Mouse (Mus musculus) hindbrain, embryonic 11.5 days (tissue): ENCODE data around the gene Cyp1a1. TPM values are rescaled to one million over a fixed set of nuclear protein-coding genes. Genes with fewer than 3 reads are reported as not detected.

Source experiments
- ATAC-seq: fragments of 200-750 bp; cut with Nextera tagmentation; 2 replicates; pipeline ENCODE4 v1.8.0; 2017; ENCODE audit warnings: mild to moderate bottlenecking, moderate TSS enrichment, moderate library complexity; ENCODE audit not compliant: low FRiP score
- DNase-seq: peaks from one replicate; pipeline ENCODE4 v3.0.0-alpha.2; 2015; ENCODE audit warnings: low spot score
- H3K27ac ChIP-seq: fragments of 300-500 bp; sonication (generic); 2 replicates; pipeline ENCODE4 v1.5.1; 2014; ENCODE audit warnings: mild to moderate bottlenecking, low read depth, low read length
- H3K27me3 ChIP-seq: fragments of 300-500 bp; sonication (generic); 2 replicates; pipeline ENCODE4 v1.6.1; 2014; ENCODE audit warnings: mild to moderate bottlenecking, low read length, moderate library complexity, mixed read lengths; ENCODE audit not compliant: control insufficient read depth, insufficient read depth
- H3K36me3 ChIP-seq: fragments of 300-500 bp; sonication (generic); 2 replicates; pipeline ENCODE4 v1.6.1; 2014; ENCODE audit warnings: mild to moderate bottlenecking, low read length, moderate library complexity, mixed read lengths; ENCODE audit not compliant: control insufficient read depth, insufficient read depth
- H3K4me1 ChIP-seq: fragments of 300-500 bp; sonication (generic); replicated peaks from 2 replicates; pipeline ENCODE4 v1.6.1; 2014; ENCODE audit warnings: low read length, mixed read lengths; ENCODE audit not compliant: control insufficient read depth, insufficient read depth
- H3K4me2 ChIP-seq: fragments of 300-500 bp; sonication (generic); replicated peaks from 2 replicates; pipeline ENCODE4 v1.6.1; 2014; ENCODE audit warnings: mild to moderate bottlenecking, low read depth, low read length
- H3K4me3 ChIP-seq: fragments of 300-500 bp; sonication (generic); 2 replicates; pipeline ENCODE4 v1.5.1; 2014; ENCODE audit warnings: low read depth, low read length
- H3K9ac ChIP-seq: fragments of 300-500 bp; sonication (generic); 2 replicates; pipeline ENCODE4 v1.6.1; 2014; ENCODE audit warnings: low read depth, low read length
- H3K9me3 ChIP-seq: fragments of 300-500 bp; sonication (generic); 2 replicates; pipeline ENCODE4 v1.6.1; 2016; ENCODE audit warnings: low read length; ENCODE audit not compliant: control insufficient read depth
- WGBS: fragments of 180-500 bp; shearing (Covaris S2); extraction: QIAGEN DNeasy Blood & Tissue Kit; methylation state at CpG from one replicate; pipeline ENCODE4 v1.1.7; 2014; 5-methylcytosine and 5-hydroxymethylcytosine counted together
- polyA plus RNA-seq: library from polyadenylated mRNA; unstranded; fragments of >200 nt; fragmentation: Nextera tagmentation; extraction: Ambion mirVana; gene quantifications from 2 replicates; pipeline ENCODE4 v1.2.1, GENCODE M21; 2014

The Cyp1a1 gene
- polyA plus RNA-seq, 1 experiment from 2014 or later = not detected

- ATAC-seq = no peak
- Histone ChIP-seq H3K4me2 (no peak overlapping the region), H3K36me3 (no peaks in the 10 kb centered on the region), H3K27ac (no peak overlapping the region), H3K9me3 (no peaks in the 10 kb centered on the region), H3K4me3 (no peak overlapping the region), H3K4me1 (no peaks in the 10 kb centered on the region), H3K27me3 (no peaks in the 10 kb centered on the region), H3K9ac (no peak overlapping the region)
- DNase-seq = no peak
- WGBS = 77% methylated on average over 10 of the region's 10 CpGs
Observed at GRCm38 (mm10) chr9:57681411-57681810, 6.3 kb upstream of the Cyp1a1 start.

GRCm38 (mm10) chr9:57683520-57683919, 4.2 kb upstream of the Cyp1a1 start, which contains the start of gene Cyp1a2:
Cyp1a2 (minus strand) TSS chr9:57683703.
- Histone ChIP-seq H3K9me3 (no peaks in the 10 kb centered on the region), H3K27ac (no peak within 1 kb of the TSS), H3K9ac (no peak within 1 kb of the TSS), H3K36me3 (no peaks in the 10 kb centered on the region), H3K4me2 (no peak within 1 kb of the TSS), H3K4me1 (no peaks in the 10 kb centered on the region), H3K27me3 (no peaks in the 10 kb centered on the region), H3K4me3 (no peak within 1 kb of the TSS)
- 87% methylated on average over 5 of the region's 5 CpGs for WGBS
- no peak for ATAC-seq
- no peak for DNase-seq

- Histone ChIP-seq H3K4me1 (no peaks in the 10 kb centered on the region), H3K4me3 (no peak overlapping the region), H3K36me3 (no peaks in the 10 kb centered on the region), H3K27me3 (no peaks in the 10 kb centered on the region), H3K9ac (no peak overlapping the region), H3K4me2 (no peak overlapping the region), H3K9me3 (no peaks in the 10 kb centered on the region), H3K27ac (no peak overlapping the region)
- no peak for DNase-seq
- 91% methylated on average over 5 of the region's 5 CpGs for WGBS
- no peak for ATAC-seq
Observed at GRCm38 (mm10) chr9:57686011-57686410, 1.7 kb upstream of the Cyp1a1 start.

GRCm38 (mm10) chr9:57688158-57688557, 430 bp downstream of the Cyp1a1 start:
- no peak overlapping the region for H3K27ac ChIP-seq
- H3K36me3 ChIP-seq = no peaks in the 10 kb centered on the region
- DNase-seq = peak; percentile 10
- no peaks in the 10 kb centered on the region for H3K27me3 ChIP-seq
- no peak overlapping the region for H3K4me2 ChIP-seq
- no peak for ATAC-seq
- no peak overlapping the region for H3K4me3 ChIP-seq
- WGBS = 51% methylated on average over 2 of the region's 2 CpGs
- no peak overlapping the region for H3K9ac ChIP-seq
- no peaks in the 10 kb centered on the region for H3K9me3 ChIP-seq
- H3K4me1 ChIP-seq = no peaks in the 10 kb centered on the region

- H3K4me1 ChIP-seq = no peaks in the 10 kb centered on the region
- 94% methylated on average over 2 of the region's 2 CpGs for WGBS
- no peak overlapping the region for H3K27ac ChIP-seq
- H3K27me3 ChIP-seq = no peaks in the 10 kb centered on the region
- no peaks in the 10 kb centered on the region for H3K9me3 ChIP-seq
- no peaks in the 10 kb centered on the region for H3K36me3 ChIP-seq
- no peak overlapping the region for H3K4me2 ChIP-seq
- DNase-seq = no peak
- no peak overlapping the region for H3K4me3 ChIP-seq
- H3K9ac ChIP-seq = no peak overlapping the region
- ATAC-seq = no peak
Observed at GRCm38 (mm10) chr9:57688606-57689005, 878 bp downstream of the Cyp1a1 start.

- WGBS = 87% methylated on average over 2 of the region's 2 CpGs
- ATAC-seq = no peak
Observed at GRCm38 (mm10) chr9:57694108-57694507, 6.4 kb downstream of the Cyp1a1 start.

GRCm38 (mm10) chr9:57696380-57697285, 8.9 kb downstream of the Cyp1a1 start:
- ATAC-seq (no peak), DNase-seq (peak; percentile 45)
- 0 out of 2 replicates have a peak overlapping the region, but pooled peaks have one; percentile 37 for H3K9ac ChIP-seq
- no peaks in the 10 kb centered on the region for H3K36me3 ChIP-seq
- H3K4me3 ChIP-seq = peak overlapping the region; percentile 40
- WGBS = under 1% methylated on average over 37 of the region's 42 CpGs
- H3K27ac ChIP-seq = no peak overlapping the region
- peak overlapping the region; percentile 74 for H3K4me2 ChIP-seq
- H3K9me3 ChIP-seq = no peaks in the 10 kb centered on the region
- peaks cover 23% of the 10 kb centered on the region for H3K27me3 ChIP-seq
- no peaks in the 10 kb centered on the region for H3K4me1 ChIP-seq

More at GRCm38 (mm10) chr9:57694108-57694507, 6.4 kb downstream of the Cyp1a1 start:
- no peak overlapping the region for H3K9ac ChIP-seq
- no peak overlapping the region for H3K27ac ChIP-seq
- H3K9me3 ChIP-seq = no peaks in the 10 kb centered on the region
- H3K27me3 ChIP-seq = peaks cover 23% of the 10 kb centered on the region
- no peaks in the 10 kb centered on the region for H3K36me3 ChIP-seq
- no peaks in the 10 kb centered on the region for H3K4me1 ChIP-seq
- no peak for DNase-seq
- no peak overlapping the region for H3K4me3 ChIP-seq
- H3K4me2 ChIP-seq = no peak overlapping the region

GRCm38 (mm10) chr9:57697380-57697779, 9.7 kb downstream of the Cyp1a1 start:
- Histone ChIP-seq H3K4me3 (no peak overlapping the region), H3K4me2 (no peak overlapping the region), H3K9me3 (no peaks in the 10 kb centered on the region), H3K4me1 (no peaks in the 10 kb centered on the region), H3K27me3 (peaks cover 23% of the 10 kb centered on the region), H3K36me3 (no peaks in the 10 kb centered on the region), H3K9ac (no peak overlapping the region), H3K27ac (no peak overlapping the region)
- WGBS = 20% methylated on average over 4 of the region's 4 CpGs
- DNase-seq (peak; percentile 6), ATAC-seq (no peak)
